Mouse (Mus musculus) lung, adult 10 weeks (tissue): ENCODE measurements around the gene Tek. TPM values are rescaled to one million over a fixed set of nuclear protein-coding genes. Genes with fewer than 3 reads are reported as not detected.

Source experiments
- polyA plus RNA-seq: library from polyadenylated mRNA; stranded (reverse); fragments of 350-450 nt; fragmentation: Illumina TruSeq; extraction: RNeasy Lipid Tissue Mini Kit (QIAGEN cat#74804); gene quantifications from one replicate; pipeline ENCODE4 v1.2.3, GENCODE M21; 2014; ENCODE audit warnings: low read depth, low replicate concordance; ENCODE audit not compliant: insufficient read depth

Tek gene
- 80.5 TPM for polyA plus RNA-seq

DNA sequence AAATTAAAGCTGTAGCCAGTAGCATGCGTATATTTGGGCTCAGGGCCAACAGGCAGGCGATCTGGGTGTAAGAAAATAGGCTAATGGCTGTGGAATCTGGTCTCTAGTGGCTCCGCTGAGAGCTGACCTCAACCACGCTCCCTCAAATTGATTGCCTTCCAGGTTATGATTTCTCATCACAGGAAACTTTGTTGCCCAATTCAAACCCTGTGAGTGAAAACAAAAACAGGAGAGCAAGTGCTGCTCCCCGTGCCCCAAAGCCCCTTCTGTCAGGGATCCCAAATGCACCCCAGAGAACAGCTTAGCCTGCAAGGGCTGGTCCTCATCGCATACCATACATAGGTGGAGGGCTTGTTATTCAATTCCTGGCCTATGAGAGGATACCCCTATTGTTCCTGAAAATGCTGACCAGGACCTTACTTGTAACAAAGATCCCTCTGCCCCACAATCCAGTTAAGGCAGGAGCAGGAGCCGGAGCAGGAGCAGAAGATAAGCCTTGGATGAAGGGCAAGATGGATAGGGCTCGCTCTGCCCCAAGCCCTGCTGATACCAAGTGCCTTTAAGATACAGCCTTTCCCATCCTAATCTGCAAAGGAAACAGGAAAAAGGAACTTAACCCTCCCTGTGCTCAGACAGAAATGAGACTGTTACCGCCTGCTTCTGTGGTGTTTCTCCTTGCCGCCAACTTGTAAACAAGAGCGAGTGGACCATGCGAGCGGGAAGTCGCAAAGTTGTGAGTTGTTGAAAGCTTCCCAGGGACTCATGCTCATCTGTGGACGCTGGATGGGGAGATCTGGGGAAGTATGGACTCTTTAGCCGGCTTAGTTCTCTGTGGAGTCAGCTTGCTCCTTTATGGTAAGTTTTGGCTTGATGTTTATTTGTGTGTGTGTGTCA is at the start of gene Tek:
Gene Tek (plus strand): TSS at position 452 of the 894 bp plus-strand sequence.

Other genes starting within 250 kb of the Tek start
- not detected for gene Gm10306, start 182.7 kb upstream of the Tek start, polyA plus RNA-seq
- 5.3 TPM for gene Caap1, start 182.5 kb upstream of the Tek start, polyA plus RNA-seq
- 17.0 TPM for gene Plaa, start 136.0 kb upstream of the Tek start, polyA plus RNA-seq
- 10.2 TPM for gene Ift74, start 124.8 kb upstream of the Tek start, polyA plus RNA-seq
- not detected for gene Lrrc19, start 89.1 kb upstream of the Tek start, polyA plus RNA-seq
- gene Eqtn, start 189.6 kb downstream of the Tek start, polyA plus RNA-seq, result not detected
- 5.0 TPM for gene Mysm1, start 239.8 kb downstream of the Tek start, polyA plus RNA-seq